Comparison of ENCODE assay signal across 30 mouse cellular contexts in genomic region chr10:42051069-42051468, GRCm38 (mm10). TPM values are rescaled to one million over a fixed set of nuclear protein-coding genes. Genes with fewer than 3 reads are reported as not detected.
DNase-seq lines count a peak whose midpoint lies in the region; ATAC-seq lines count a peak whose summit lies in the region.
"Had no signal": no experiment of that assay in that cellular context is flagged by ENCODE, and none has a peak within 500 bp of the region (broad histone marks: within the 10 kb centered on the region; RNA-seq: fewer than 3 reads in every experiment).

No protein-coding gene starts in this region.

- no peak for DNase-seq in lung, postnatal 4 days
- no peak for DNase-seq in liver, embryonic 11.5 days (ENCODE audit: low spot score)
- DNase-seq in left cerebral cortex, adult 9 months (ENCODE audit: low spot score in 2 of 2), result no peak
- DNase-seq in neural tube, embryonic 10.5 days (ENCODE audit: extremely low spot score, low spot score), result no peak
- no peak for DNase-seq in gastrocnemius, postnatal 36 days
- DNase-seq: adrenal gland, adult 2 months; B cell, adult 2 months; cerebellum, adult 2 months; cerebellum, postnatal 14 days; gastrocnemius, postnatal 25 days; heart, adult 18-20 months; heart, postnatal 36 days; kidney, adult 8-10 months; kidney, postnatal 4 days; left cerebral cortex, postnatal 4 days; midbrain, embryonic 14.5 days; right cerebral cortex, postnatal 25 days; spleen, adult 18-20 months; thymus, postnatal 14 days had no signal

- peak; percentile 84 for ATAC-seq in lung, embryonic 15.5 days (ENCODE audit: borderline replicate concordance, extremely low read depth, low FRiP score, low TSS enrichment)
- 0 out of 2 replicates have a peak, but pooled peaks have one; percentile 33 for ATAC-seq in intestine, embryonic 16.5 days
- ATAC-seq in liver, embryonic 11.5 days (replicated peaks; ENCODE audit: low FRiP score), result peak; percentile 60
- ATAC-seq in megakaryocyte progenitor cell, adult 5-6 weeks (replicated peaks; ENCODE audit: poor library complexity), result peak; percentile 12; the same call in 1 of the 2 replicates
- ATAC-seq: activated CD4-positive, CD25-positive, alpha-beta regulatory T cell, adult 4 months; forebrain, embryonic 14.5 days had no signal

- H3K27me3 ChIP-seq in lung, embryonic 15.5 days, result no peaks in the 10 kb centered on the region
- H3K27me3 ChIP-seq in intestine, embryonic 16.5 days (replicated peaks; ENCODE audit: control insufficient read depth, insufficient read depth, low read length), result no peaks in the 10 kb centered on the region
- H3K27me3 ChIP-seq in liver, embryonic 11.5 days (replicated peaks; ENCODE audit: control insufficient read depth, insufficient read depth, low read length), result no peaks in the 10 kb centered on the region
- H3K27me3 ChIP-seq: embryonic facial prominence, embryonic 15.5 days; hindbrain, embryonic 13.5 days; limb, embryonic 15.5 days; neural tube, embryonic 15.5 days had no signal

- whole genome bisulfite sequencing in lung, embryonic 15.5 days, result 64% methylated on average over 6 of the region's 6 CpGs
- 69% methylated on average over 6 of the region's 6 CpGs for WGBS in intestine, embryonic 16.5 days
- WGBS in liver, embryonic 11.5 days, result 55% methylated on average over 6 of the region's 6 CpGs

- H3K4me1 ChIP-seq in lung, embryonic 15.5 days, result peaks cover 14% of the 10 kb centered on the region; the same call in 1 of the 2 replicates
- no peaks in the 10 kb centered on the region for H3K4me1 ChIP-seq in intestine, embryonic 16.5 days (ENCODE audit: control insufficient read depth, insufficient read depth, low read length)
- H3K4me1 ChIP-seq in liver, embryonic 11.5 days (replicated peaks; ENCODE audit: control insufficient read depth, insufficient read depth, low read length), result peaks cover 17% of the 10 kb centered on the region
- H3K4me1 ChIP-seq: embryonic facial prominence, embryonic 15.5 days had no signal

- intact Hi-C loops in gastrocnemius, postnatal 36 days (cut with DNase I), result no loop called here

- H3K27ac ChIP-seq in lung, embryonic 15.5 days, result peak overlapping the region; percentile 50; the same call in 1 of the 2 replicates
- H3K27ac ChIP-seq in intestine, embryonic 16.5 days (ENCODE audit: low read length), result no peak overlapping the region
- peak overlapping the region; percentile 19 for H3K27ac ChIP-seq in liver, embryonic 11.5 days (ENCODE audit: low read depth, low read length)
- H3K27ac ChIP-seq: embryonic facial prominence, embryonic 15.5 days; hindbrain, embryonic 13.5 days; kidney, postnatal 0 days; limb, embryonic 15.5 days; neural tube, embryonic 15.5 days had no signal

- no peak overlapping the region for H3K4me2 ChIP-seq in lung, embryonic 15.5 days
- no peak overlapping the region for H3K4me2 ChIP-seq in intestine, embryonic 16.5 days (ENCODE audit: low read depth, low read length)
- peak overlapping the region; percentile 47 for H3K4me2 ChIP-seq in liver, embryonic 11.5 days
- H3K4me2 ChIP-seq: embryonic facial prominence, embryonic 15.5 days; heart, embryonic 11.5 days; hindbrain, embryonic 13.5 days; limb, embryonic 15.5 days; neural tube, embryonic 15.5 days had no signal

- no peaks in the 10 kb centered on the region for H3K9me3 ChIP-seq in lung, embryonic 15.5 days
- H3K9me3 ChIP-seq in intestine, embryonic 16.5 days (ENCODE audit: control insufficient read depth, low read length), result no peaks in the 10 kb centered on the region
- no peaks in the 10 kb centered on the region for H3K9me3 ChIP-seq in liver, embryonic 11.5 days (ENCODE audit: control insufficient read depth, low read length)
- H3K9me3 ChIP-seq: embryonic facial prominence, embryonic 15.5 days; hindbrain, embryonic 13.5 days; limb, embryonic 15.5 days had no signal

- H3K4me3 ChIP-seq in lung, embryonic 15.5 days, result no peak overlapping the region
- H3K4me3 ChIP-seq in intestine, embryonic 16.5 days (ENCODE audit: low read length), result no peak overlapping the region
- no peak overlapping the region for H3K4me3 ChIP-seq in liver, embryonic 11.5 days (ENCODE audit: low read depth, low read length)
- H3K4me3 ChIP-seq: embryonic facial prominence, embryonic 15.5 days; hindbrain, embryonic 13.5 days; limb, embryonic 15.5 days; neural tube, embryonic 15.5 days had no signal

- H3K36me3 ChIP-seq in lung, embryonic 15.5 days, result no peaks in the 10 kb centered on the region
- no peaks in the 10 kb centered on the region for H3K36me3 ChIP-seq in intestine, embryonic 16.5 days (ENCODE audit: control insufficient read depth, insufficient read depth, low read length)
- no peaks in the 10 kb centered on the region for H3K36me3 ChIP-seq in liver, embryonic 11.5 days (ENCODE audit: control insufficient read depth, insufficient read depth, low read length)
- H3K36me3 ChIP-seq: embryonic facial prominence, embryonic 15.5 days; hindbrain, embryonic 13.5 days; limb, embryonic 15.5 days; neural tube, embryonic 15.5 days had no signal

- no peak overlapping the region for H3K9ac ChIP-seq in lung, embryonic 15.5 days
- H3K9ac ChIP-seq in intestine, embryonic 16.5 days (ENCODE audit: low read depth, low read length), result no peak overlapping the region
- no peak overlapping the region for H3K9ac ChIP-seq in liver, embryonic 11.5 days (ENCODE audit: low read depth, low read length)
- H3K9ac ChIP-seq: embryonic facial prominence, embryonic 15.5 days; hindbrain, embryonic 13.5 days; limb, embryonic 15.5 days; neural tube, embryonic 15.5 days had no signal

RNA-seq across cellular contexts. Expression of gene Armc2, which starts 32.8 kb away (rescaled TPM):
- 1.8 and 1.9 TPM in 2 replicates for polyA plus RNA-seq in lung, embryonic 15.5 days (2015; fragmentation: Nextera tagmentation; extraction: Ambion mirVana)
- polyA plus RNA-seq in intestine, embryonic 16.5 days (2015; fragmentation: Nextera tagmentation; extraction: Ambion mirVana), result 0.73 and 1.8 TPM in 2 replicates
- 0.39 and 1.0 TPM in 2 replicates for polyA plus RNA-seq in liver, embryonic 11.5 days (2014; fragmentation: Nextera tagmentation; extraction: Ambion mirVana)
- 0.85 and 1.7 TPM in 2 replicates for total RNA-seq in megakaryocyte progenitor cell, adult 5-6 weeks (2015)
- total RNA-seq in megakaryocyte progenitor cell, adult 5-6 weeks (2017), result 0.46 TPM in 1 of 2 replicates, not detected in the other
- under 1 TPM; 0.10 to 0.51 TPM for total RNA-seq in gastrocnemius, postnatal 36 days (2021)

Comparison
In these comparisons a context has a peak if more than half of its experiments do, and no peak if none do; other contexts are left out.
1. ATAC-seq: peak in every context shown above with its lines; median percentile 84 in lung, embryonic 15.5 days; 60 in liver, embryonic 11.5 days; 33 in intestine, embryonic 16.5 days; 12 in megakaryocyte progenitor cell, adult 5-6 weeks.